Mouse (Mus musculus) lung, adult 2 months (tissue): ENCODE data around the gene Kif27. TPM values are rescaled to one million over a fixed set of nuclear protein-coding genes. Genes with fewer than 3 reads are reported as not detected.
"Not testable (repeated sequence)": the region's sequence is repeated elsewhere in the genome, so short reads cannot be mapped to it uniquely, and the experiment has no call there.

ENCODE experiments used
- DNase-seq: peaks from one replicate; pipeline ENCODE4 v3.0.0; 2022
- H3K4me1 ChIP-seq: fragments of 200-500 bp; 2 replicates; pipeline ENCODE4 v1.6.1; 2011; ENCODE audit warnings: low read length; ENCODE audit not compliant: control insufficient read depth, insufficient read depth
- H3K4me3 ChIP-seq: fragments of 200-500 bp; replicated peaks from 2 replicates; pipeline ENCODE3; 2011; ENCODE audit warnings: low read depth, mild to moderate bottlenecking, control low read depth, low read length; ENCODE audit errors: extremely low read depth
- CTCF ChIP-seq: fragments of 200-500 bp; IDR thresholded peaks from 2 replicates; pipeline ENCODE4 v1.5.1; 2011; ENCODE audit warnings: mild to moderate bottlenecking, low read length, control low read depth; ENCODE audit not compliant: insufficient read depth
- POLR2A ChIP-seq: fragments of 200-500 bp; IDR thresholded peaks from 2 replicates; pipeline ENCODE4 v1.6.1; 2011; ENCODE audit warnings: low read depth, mild to moderate bottlenecking, control low read depth, low read length, borderline replicate concordance; ENCODE audit errors: extremely low read depth
- WGBS: fragments of 180-500 bp; shearing (Covaris S2); methylation state at CpG from one replicate; pipeline ENCODE4 v1.1.7; 2018; 5-methylcytosine and 5-hydroxymethylcytosine counted together
- polyA plus RNA-seq: library from polyadenylated mRNA; depleted of rRNA; stranded (reverse); fragments of >200 nt; gene quantifications from 2 replicates; pipeline ENCODE4 v1.2.3, GENCODE M21; 2012

Kif27 gene
- polyA plus RNA-seq, 1 experiment, result 0.96 TPM

DNA sequence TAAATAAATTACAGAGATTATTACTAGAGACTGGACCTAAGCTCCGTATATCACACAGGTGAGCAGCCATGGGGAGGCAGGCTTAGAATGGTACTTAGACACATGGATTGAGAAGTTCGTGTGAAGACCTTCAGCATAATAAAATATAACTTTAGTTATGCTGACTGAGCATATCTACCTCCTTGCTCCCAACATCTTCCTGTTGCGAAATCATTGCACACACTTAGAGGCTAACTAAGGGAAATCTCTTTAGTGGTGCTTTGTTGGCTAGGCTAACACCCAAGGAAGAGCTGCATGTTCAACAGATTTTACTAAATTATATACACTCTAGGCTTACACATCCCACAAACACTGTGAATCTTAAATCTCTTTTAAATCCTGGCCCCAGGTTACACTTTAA is 7.5 kb upstream of the Kif27 start:
- WGBS, result 74% methylated on average over 3 of the region's 3 CpGs
- Histone ChIP-seq H3K4me1 (no peaks in the 10 kb centered on the region), H3K4me3 (no peak overlapping the region)
- TF ChIP-seq CTCF (no peak), POLR2A (no peak)
- no peak for DNase-seq

DNA sequence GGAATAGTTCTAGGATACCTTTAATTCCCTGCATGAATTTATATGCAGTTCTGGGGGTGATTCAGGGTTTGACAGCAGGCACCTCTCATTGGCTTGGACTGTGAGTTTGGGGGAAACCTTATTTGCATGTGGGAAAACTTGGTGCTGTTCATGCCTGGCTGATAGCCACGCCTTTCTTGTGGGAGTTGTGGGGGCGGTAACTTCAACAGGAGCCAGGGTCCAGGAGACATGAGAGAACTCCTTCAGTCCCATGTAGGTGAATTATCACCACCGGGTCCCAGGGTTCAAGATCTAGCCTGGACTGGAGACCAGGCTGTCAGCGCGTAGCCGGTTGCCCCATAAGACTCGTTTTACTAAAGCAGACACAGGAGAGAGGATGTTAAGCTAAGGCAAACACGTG is 6.3 kb upstream of the Kif27 start:
- not testable (repeated sequence) for H3K4me3 ChIP-seq, DNase-seq, H3K4me1 ChIP-seq
- WGBS, result 79% methylated on average over 8 of the region's 8 CpGs

DNA sequence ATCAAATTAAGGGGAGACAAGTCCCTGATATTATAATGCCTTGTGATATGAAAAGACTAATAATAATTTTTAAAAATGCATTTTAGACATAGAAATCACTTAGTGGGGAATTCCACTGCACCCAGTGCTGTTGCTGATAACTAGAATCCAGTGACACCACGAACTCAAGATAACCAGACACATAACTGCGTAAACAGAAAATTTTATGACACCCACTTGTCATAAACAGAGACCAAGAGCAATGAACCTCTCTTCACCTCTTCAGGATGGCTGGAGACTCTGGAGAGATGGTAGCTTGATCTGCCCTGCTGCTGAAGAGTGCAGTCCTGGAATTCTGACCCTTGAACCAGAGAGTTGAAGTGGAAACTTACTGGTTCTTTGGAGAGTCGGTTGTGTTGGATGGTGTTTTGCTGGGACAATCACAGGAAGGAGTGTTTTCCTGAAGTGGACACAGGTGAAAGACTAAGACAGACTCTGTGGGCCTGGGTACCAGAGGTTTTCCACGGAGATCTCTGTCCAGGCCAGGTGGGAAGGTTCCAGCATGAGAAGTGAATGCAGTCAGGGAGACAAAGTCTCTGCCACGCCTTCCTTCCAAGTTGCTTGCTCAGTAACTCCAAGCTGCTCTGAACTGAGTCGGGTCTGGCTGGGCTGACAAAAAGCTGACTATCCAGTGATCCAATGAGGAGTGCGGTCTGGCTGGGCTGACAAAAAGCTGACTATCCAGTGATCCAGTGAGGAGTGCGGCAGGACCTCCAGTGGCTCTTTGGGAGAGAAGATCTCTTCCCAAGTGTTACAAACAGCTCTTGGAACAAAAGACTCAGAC is 5.6 kb upstream of the Kif27 start:
- WGBS, result 64% methylated on average over 8 of the region's 8 CpGs
- Histone ChIP-seq H3K4me1 (no peaks in the 10 kb centered on the region), H3K4me3 (no peak overlapping the region)
- TF ChIP-seq POLR2A (no peak), CTCF (no peak)
- no peak for DNase-seq

DNA sequence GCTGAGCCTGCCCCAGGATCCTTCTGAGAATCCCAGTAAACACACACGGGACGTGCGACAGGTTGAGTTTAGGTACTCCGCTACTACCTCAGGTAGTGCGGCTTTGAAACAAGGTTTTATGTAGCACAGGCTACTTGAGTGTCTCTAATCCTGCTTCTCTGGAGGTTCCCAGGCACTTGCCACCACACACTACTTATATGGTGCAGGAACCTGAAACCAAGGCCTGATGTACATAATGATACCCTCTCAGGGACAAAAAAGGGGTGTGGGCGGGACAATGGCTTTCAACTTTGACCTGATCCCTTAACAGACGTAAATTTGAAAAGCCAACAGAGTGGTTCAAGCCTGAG is 357 bp upstream of the Kif27 start:
- peak overlapping the region; percentile 58 for H3K4me3 ChIP-seq
- 13% methylated on average over 7 of the region's 7 CpGs for WGBS

DNA sequence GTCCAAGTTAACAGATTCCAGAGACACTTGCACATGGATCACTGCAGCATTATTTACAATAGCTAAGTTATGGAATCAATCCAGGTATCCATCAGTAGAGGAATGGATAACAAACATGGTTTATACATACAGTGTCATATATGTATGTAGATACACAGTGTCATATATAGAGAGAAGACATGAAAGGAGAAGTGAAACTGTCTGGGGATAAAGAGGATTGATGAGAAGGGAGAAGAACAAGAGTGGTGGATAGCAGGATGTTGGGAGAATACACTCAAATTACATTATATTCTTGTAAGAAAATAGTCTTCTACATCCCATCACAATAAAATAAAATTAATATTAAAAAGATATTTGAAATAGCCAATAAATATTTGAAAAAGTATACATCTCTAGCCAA is 5.9 kb downstream of the Kif27 start:
- Histone ChIP-seq H3K4me3 (no peak overlapping the region), H3K4me1 (no peaks in the 10 kb centered on the region)
- no peak for DNase-seq
- no peak for TF ChIP-seq CTCF
- no peak for TF ChIP-seq POLR2A

More for the DNA sequence above, 357 bp upstream of the Kif27 start:
- DNase-seq, result no peak
- TF ChIP-seq POLR2A (no peak), CTCF (no peak)
- H3K4me1 ChIP-seq, result peaks cover 2% of the 10 kb centered on the region

- no peak for DNase-seq
- no peak for TF ChIP-seq CTCF
- TF ChIP-seq POLR2A, result no peak
- WGBS, result 52% methylated on average over 4 of the region's 4 CpGs
- no peaks in the 10 kb centered on the region for H3K4me1 ChIP-seq
- H3K4me3 ChIP-seq, result no peak overlapping the region
These were observed 8.3 kb downstream of the Kif27 start for GRCm38 (mm10) chr13:58350606-58351005.

- Histone ChIP-seq H3K4me3 (no peak overlapping the region), H3K4me1 (no peaks in the 10 kb centered on the region)
- TF ChIP-seq CTCF (no peak), POLR2A (no peak)
- 76% methylated on average over 9 of the region's 9 CpGs for WGBS
- no peak for DNase-seq
These were observed 14.4 kb downstream of the Kif27 start for GRCm38 (mm10) chr13:58344505-58344904.

DNA sequence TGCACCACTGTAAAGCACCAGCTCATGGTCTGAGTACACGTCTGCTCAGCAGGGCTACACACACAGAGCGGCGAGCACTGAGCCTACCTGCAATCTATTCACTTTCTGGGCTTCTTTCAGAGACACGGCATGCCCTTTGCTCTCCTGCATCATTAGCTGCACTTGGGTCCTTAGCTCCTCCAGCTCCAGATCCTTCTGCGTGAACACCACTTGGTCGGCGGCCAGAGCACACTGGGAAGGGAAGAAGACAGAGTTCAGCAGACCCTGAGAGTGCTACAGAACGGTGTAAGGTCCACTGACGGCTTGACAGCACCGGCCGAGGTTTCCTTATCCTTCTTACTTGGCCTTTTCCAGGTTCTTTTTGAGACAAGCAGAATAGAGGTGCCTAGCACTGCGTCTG is 21.5 kb downstream of the Kif27 start:
- H3K4me3 ChIP-seq, result no peak overlapping the region
- H3K4me1 ChIP-seq, result no peaks in the 10 kb centered on the region
- no peak for DNase-seq
- TF ChIP-seq POLR2A (no peak), CTCF (no peak)
- WGBS, result 74% methylated on average over 12 of the region's 12 CpGs

- 92% methylated on average over 5 of the region's 5 CpGs for WGBS
- TF ChIP-seq POLR2A (no peak), CTCF (no peak)
- H3K4me3 ChIP-seq, result no peak overlapping the region
- DNase-seq, result no peak
- no peaks in the 10 kb centered on the region for H3K4me1 ChIP-seq
These were observed 24.8 kb downstream of the Kif27 start for GRCm38 (mm10) chr13:58334116-58334515.

DNA sequence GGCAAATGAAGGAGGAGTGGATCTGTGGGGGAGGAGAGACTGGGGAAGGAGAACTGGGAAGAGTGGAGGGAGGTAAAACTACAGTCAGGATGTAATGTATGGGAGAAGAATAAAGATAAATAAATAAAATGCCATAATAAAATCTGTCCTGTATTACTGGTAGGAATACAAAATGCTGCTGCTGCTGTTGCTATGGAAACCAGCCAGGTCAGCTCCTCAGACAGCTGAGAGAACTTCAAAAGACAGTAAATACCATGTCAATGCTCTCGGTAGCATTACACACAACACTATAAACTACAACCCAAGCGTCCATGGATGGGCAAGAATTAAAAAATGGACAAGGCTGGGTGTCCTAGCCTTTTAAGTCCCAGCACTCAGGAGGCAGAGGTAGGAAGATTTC is 41.2 kb downstream of the Kif27 start:
- no peak for DNase-seq
- 64% methylated on average over 2 of the region's 2 CpGs for WGBS
- Histone ChIP-seq H3K4me3 (no peak overlapping the region), H3K4me1 (no peaks in the 10 kb centered on the region)
- no peak for TF ChIP-seq CTCF
- no peak for TF ChIP-seq POLR2A
